Mouse (Mus musculus): ENCODE results near the gene Pard3. TPM values are rescaled to one million over a fixed set of nuclear protein-coding genes. Genes with fewer than 3 reads are reported as not detected.

Pard3 gene
- polyA plus RNA-seq (2017; shearing (Covaris generic)) = 0.30 TPM

GRCm38 (mm10) chr8:127063551-127064360 is at the start of gene Pard3:
Pard3 (plus strand) TSS chr8:127063893.

Other genes with a start within 250 kb of the Pard3 start
- 65.6 TPM for gene Tomm20, start 118.0 kb upstream of the Pard3 start, polyA plus RNA-seq (2017; shearing (Covaris generic))
- 49.2 TPM for gene Rbm34, start 92.8 kb upstream of the Pard3 start, polyA plus RNA-seq (2017; shearing (Covaris generic))

Data from inflammation-experienced regulatory T-cells, adult 16 weeks (primary cell).